Mouse (Mus musculus) E14TG2a.4 (cell line): ENCODE measurements around the gene Zic2.
A peak's percentile ranks its signal among the peaks of the same experiment; 100 is the strongest.
"Not testable (repeated sequence)": the region's sequence is repeated elsewhere in the genome, so short reads cannot be mapped to it uniquely, and the experiment has no call there.

Experiments used
- H3K27me3 ChIP-seq: 2 replicates; pipeline ENCODE4 v1.6.1; 2014; ENCODE audit warnings: low read length, control low read depth; ENCODE audit not compliant: insufficient read depth
- H3K36me3 ChIP-seq: 2 replicates; pipeline ENCODE4 v1.6.1; 2014; ENCODE audit warnings: low read length, control low read depth; ENCODE audit not compliant: insufficient read depth
- H3K4me1 ChIP-seq: replicated peaks from 2 replicates; pipeline ENCODE4 v1.6.1; 2014; ENCODE audit warnings: low read depth, low read length, control low read depth
- H3K4me3 ChIP-seq: replicated peaks from 2 replicates; pipeline ENCODE4 v1.5.1; 2014; ENCODE audit warnings: mild to moderate bottlenecking, low read length
- H3K9me3 ChIP-seq: 2 replicates; pipeline ENCODE4 v1.6.1; 2014; ENCODE audit warnings: low read length, control low read depth
- CTCF ChIP-seq: conservative IDR thresholded peaks from 2 replicates; pipeline ENCODE4 v1.5.1; 2014; ENCODE audit warnings: low read length
- NANOG ChIP-seq: IDR thresholded peaks from 2 replicates; pipeline ENCODE4 v1.6.1; 2014; ENCODE audit warnings: borderline replicate concordance, low read length, mixed read lengths
- POU5F1 ChIP-seq: IDR thresholded peaks from 2 replicates; pipeline ENCODE4 v1.6.1; 2014; ENCODE audit warnings: low read length, borderline replicate concordance

Gene Zic2

GRCm38 (mm10) chr14:122459776-122460175, 15.5 kb upstream of the Zic2 start:
- no peak for TF ChIP-seq NANOG
- TF ChIP-seq POU5F1 = no peak
- TF ChIP-seq CTCF = no peak

GRCm38 (mm10) chr14:122460226-122460625, 15.0 kb upstream of the Zic2 start:
- peaks cover 65% of the 10 kb centered on the region for H3K36me3 ChIP-seq
- no peaks in the 10 kb centered on the region for H3K9me3 ChIP-seq
- H3K4me1 ChIP-seq = peaks cover 39% of the 10 kb centered on the region
- no peak for TF ChIP-seq POU5F1
- no peak for TF ChIP-seq CTCF
- no peak for TF ChIP-seq NANOG
- H3K27me3 ChIP-seq = no peaks in the 10 kb centered on the region
- H3K4me3 ChIP-seq = no peak overlapping the region

More at GRCm38 (mm10) chr14:122459776-122460175, 15.5 kb upstream of the Zic2 start:
- Histone ChIP-seq H3K4me3 (no peak overlapping the region), H3K27me3 (no peaks in the 10 kb centered on the region), H3K36me3 (peaks cover 65% of the 10 kb centered on the region), H3K4me1 (peaks cover 42% of the 10 kb centered on the region), H3K9me3 (no peaks in the 10 kb centered on the region)

- no peaks in the 10 kb centered on the region for H3K9me3 ChIP-seq
- peaks cover 43% of the 10 kb centered on the region for H3K4me1 ChIP-seq
- TF ChIP-seq CTCF (no peak), POU5F1 (no peak), NANOG (no peak)
- H3K36me3 ChIP-seq = peaks cover 53% of the 10 kb centered on the region
- H3K4me3 ChIP-seq = peak overlapping the region; percentile 92
- H3K27me3 ChIP-seq = no peaks in the 10 kb centered on the region
Measured at GRCm38 (mm10) chr14:122461500-122461899, 13.7 kb upstream of the Zic2 start.

GRCm38 (mm10) chr14:122461966-122462365, 13.3 kb upstream of the Zic2 start:
- Histone ChIP-seq H3K4me1 (peaks cover 46% of the 10 kb centered on the region), H3K9me3 (no peaks in the 10 kb centered on the region), H3K27me3 (no peaks in the 10 kb centered on the region), H3K36me3 (peaks cover 52% of the 10 kb centered on the region), H3K4me3 (peak overlapping the region; percentile 92)
- no peak for TF ChIP-seq CTCF

- Histone ChIP-seq H3K9me3 (no peaks in the 10 kb centered on the region), H3K27me3 (no peaks in the 10 kb centered on the region), H3K36me3 (peaks cover 52% of the 10 kb centered on the region), H3K4me3 (peak overlapping the region; percentile 92), H3K4me1 (peaks cover 53% of the 10 kb centered on the region)
- no peak for TF ChIP-seq NANOG
- no peak for TF ChIP-seq CTCF
- TF ChIP-seq POU5F1 = no peak
Measured at GRCm38 (mm10) chr14:122462689-122463079, 12.6 kb upstream of the Zic2 start.

- H3K36me3 ChIP-seq = peaks cover 49% of the 10 kb centered on the region
- no peaks in the 10 kb centered on the region for H3K27me3 ChIP-seq
- peaks cover 58% of the 10 kb centered on the region for H3K4me1 ChIP-seq
- no peaks in the 10 kb centered on the region for H3K9me3 ChIP-seq
- H3K4me3 ChIP-seq = peak overlapping the region; percentile 92
- no peak for TF ChIP-seq NANOG
- TF ChIP-seq CTCF = no peak
- TF ChIP-seq POU5F1 = no peak
Measured at GRCm38 (mm10) chr14:122463080-122463691, 12.0 kb upstream of the Zic2 start.

GRCm38 (mm10) chr14:122463734-122464341, 11.4 kb upstream of the Zic2 start:
- not testable (repeated sequence) for H3K9me3 ChIP-seq, H3K27me3 ChIP-seq
- peaks cover 63% of the 10 kb centered on the region for H3K4me1 ChIP-seq
- peak overlapping the region; percentile 92 for H3K4me3 ChIP-seq
- peaks cover 42% of the 10 kb centered on the region for H3K36me3 ChIP-seq

- Histone ChIP-seq H3K9me3 (no peaks in the 10 kb centered on the region), H3K36me3 (peaks cover 38% of the 10 kb centered on the region), H3K27me3 (peaks cover 5% of the 10 kb centered on the region; the same call in 1 of the 2 replicates), H3K4me3 (peak overlapping the region; percentile 92), H3K4me1 (peaks cover 68% of the 10 kb centered on the region)
- TF ChIP-seq CTCF = no peak
- no peak for TF ChIP-seq NANOG
- TF ChIP-seq POU5F1 = no peak
Measured at GRCm38 (mm10) chr14:122464351-122464762, 10.9 kb upstream of the Zic2 start.
